Mouse (Mus musculus): Measurements from ENCODE around the gene Cdh5. TPM values are rescaled to one million over a fixed set of nuclear protein-coding genes. Genes with fewer than 3 reads are reported as not detected.

Gene Cdh5
- total RNA-seq, 2 experiments from 2014 or later, result 97.6 to 104 TPM

- no peak for DNase-seq
These were observed 34.9 kb downstream of the Cdh5 start for GRCm38 (mm10) chr8:104136277-104136676.

- no peak for DNase-seq
These were observed 36.2 kb downstream of the Cdh5 start for GRCm38 (mm10) chr8:104137636-104138035.

DNA sequence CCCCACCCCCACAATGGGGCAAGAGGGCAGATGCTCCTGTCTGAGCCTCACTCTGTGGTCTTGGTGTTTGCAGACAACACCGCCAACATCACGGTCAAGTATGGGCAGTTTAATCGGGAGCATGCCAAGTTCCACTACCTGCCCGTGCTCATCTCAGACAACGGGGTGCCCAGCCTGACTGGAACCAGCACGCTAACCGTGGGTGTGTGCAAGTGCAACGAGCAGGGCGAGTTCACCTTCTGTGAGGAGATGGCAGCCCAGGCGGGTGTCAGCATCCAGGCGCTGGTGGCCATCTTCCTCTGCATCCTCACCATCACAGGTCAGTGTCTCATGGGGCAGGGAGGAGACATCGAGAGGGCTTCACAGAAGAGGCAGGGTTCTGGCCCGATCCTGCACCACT is 39.2 kb downstream of the Cdh5 start:
- no peak for DNase-seq

- no peak for DNase-seq
These were observed 41.0 kb downstream of the Cdh5 start for GRCm38 (mm10) chr8:104142415-104142814.

DNA sequence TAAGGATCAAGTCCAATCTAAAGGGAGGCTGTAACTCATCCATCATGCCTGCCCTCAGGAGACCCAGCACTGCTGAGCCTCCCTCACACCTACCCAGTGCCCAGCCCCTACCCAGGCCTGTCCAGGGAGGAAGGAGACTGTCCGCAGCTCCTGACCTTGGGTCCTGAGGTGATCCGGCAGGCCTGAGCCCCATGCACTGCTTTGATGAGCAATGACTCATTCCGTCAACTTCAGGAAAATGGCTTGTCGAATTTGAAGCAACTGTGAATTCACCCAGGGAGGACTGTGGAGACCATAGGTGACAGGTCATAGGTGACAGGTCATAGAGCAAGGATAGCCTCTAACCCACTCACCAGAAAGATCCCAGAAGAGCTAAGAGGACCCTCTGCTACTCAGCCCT is 42.0 kb downstream of the Cdh5 start:
- no peak for DNase-seq

DNA sequence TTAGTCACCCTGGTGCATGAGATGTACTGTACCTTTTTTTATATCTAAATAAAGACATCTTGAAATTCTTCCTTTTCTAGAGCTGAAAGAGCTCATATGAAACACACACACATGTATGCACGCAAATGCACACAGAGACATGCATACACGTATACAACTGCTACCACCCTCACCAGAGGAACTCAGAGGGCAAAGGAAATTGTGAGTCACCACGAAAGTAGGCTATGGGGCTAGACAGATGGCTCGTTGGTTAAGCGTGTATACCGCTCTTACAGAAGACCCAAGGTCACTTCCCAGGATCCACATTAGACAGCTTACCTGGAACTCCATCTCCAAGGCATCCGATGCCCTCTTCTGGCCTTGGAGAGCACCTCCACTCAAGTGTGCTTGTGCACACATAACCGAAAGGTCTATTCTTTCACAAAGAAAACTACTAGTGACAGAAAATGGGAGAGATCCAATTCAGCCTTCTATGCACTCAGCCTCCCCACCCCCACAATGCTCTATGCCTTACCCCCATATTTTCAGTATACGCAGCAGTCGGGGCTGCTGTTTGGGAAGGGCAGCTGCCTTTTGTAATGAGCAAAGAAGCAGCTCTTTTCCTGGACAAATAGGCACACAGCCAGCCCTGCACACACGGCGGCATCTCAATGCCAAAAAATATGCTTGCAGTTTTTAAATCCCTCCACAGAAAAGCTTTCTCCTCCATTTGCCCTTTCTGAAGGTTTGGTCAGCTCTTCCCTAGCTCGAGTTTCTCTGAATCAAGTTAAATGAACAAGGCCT is 43.2 kb downstream of the Cdh5 start:
- no peak for DNase-seq

DNA sequence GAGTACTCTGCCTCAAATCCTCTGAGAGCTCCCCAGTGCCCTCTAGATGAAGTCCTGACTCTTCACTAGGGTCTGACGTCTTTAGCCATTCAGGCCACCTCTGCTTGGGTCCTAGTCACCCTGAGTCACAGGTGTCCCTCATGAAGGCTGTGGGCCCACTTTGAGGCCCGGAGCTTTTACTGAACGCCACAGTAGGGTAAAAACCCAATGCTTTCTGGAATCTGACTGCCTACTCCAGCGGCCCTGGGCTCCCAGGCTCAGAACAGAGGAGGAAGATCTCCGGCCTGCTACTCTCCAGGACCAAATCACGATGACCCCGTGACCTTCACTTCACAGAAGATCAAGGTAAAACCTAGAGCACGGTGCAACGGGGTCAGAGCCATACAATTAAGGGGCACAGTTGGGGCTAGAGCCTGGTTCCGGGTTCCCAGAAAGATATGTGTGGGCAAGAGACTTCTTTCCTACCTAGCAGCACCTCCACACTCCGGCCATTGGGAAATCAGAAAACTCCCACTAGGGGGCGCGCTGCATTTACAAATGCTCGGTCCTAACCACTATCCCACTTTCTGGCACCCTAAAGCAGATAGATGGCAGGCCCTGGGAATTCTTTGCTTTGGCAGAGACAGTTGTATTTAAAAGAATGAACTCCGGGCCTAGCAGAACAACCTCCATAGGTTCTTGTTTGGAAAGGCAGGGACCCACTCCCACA is 44.7 kb downstream of the Cdh5 start:
- peak; percentile 77 to 95 for DNase-seq

- DNase-seq, result no peak
These were observed 45.5 kb downstream of the Cdh5 start for GRCm38 (mm10) chr8:104146717-104147494.

- DNase-seq, result no peak
These were observed 46.5 kb downstream of the Cdh5 start for GRCm38 (mm10) chr8:104147947-104148346.

DNA sequence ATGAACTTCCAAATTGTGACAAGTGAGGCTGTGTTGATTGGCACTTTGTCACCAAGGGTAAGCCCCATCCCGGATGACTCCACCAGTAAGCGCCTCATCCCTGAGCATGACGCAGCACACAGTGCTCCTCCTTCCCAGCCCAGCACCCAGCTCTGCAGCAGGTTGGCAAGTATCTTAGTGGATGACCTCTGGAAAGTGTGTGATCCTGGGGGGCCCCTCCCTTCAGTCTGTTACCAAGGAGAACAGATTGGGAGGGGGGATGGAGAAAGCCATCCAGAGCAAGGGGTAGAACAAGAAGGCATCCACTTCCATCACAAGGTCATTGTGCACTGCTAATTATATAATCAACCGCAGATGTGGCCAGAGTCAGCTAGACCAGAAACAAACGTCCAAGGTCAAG is 59.3 kb downstream of the Cdh5 start:
- no peak for DNase-seq

DNA sequence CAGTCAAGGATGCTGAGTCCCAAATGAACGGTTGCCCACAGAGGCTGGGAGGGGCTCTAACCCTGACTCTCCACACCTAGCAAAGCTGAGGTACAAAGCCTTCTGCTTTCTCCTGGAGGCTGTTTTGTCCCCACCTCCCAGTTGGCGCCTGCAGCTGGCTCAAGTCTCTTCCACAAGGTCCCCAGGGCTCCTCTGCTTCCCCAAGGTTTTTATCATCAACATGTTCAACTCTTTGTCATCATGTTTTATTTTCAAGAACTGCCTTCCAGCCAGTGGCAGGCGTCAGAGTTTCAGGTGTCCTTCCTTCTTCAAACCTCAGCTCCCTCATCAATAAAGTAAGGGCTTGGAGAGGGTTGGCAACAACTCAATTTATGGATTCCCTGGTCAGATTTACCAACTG is 68.0 kb downstream of the Cdh5 start:
- no peak for DNase-seq

DNA sequence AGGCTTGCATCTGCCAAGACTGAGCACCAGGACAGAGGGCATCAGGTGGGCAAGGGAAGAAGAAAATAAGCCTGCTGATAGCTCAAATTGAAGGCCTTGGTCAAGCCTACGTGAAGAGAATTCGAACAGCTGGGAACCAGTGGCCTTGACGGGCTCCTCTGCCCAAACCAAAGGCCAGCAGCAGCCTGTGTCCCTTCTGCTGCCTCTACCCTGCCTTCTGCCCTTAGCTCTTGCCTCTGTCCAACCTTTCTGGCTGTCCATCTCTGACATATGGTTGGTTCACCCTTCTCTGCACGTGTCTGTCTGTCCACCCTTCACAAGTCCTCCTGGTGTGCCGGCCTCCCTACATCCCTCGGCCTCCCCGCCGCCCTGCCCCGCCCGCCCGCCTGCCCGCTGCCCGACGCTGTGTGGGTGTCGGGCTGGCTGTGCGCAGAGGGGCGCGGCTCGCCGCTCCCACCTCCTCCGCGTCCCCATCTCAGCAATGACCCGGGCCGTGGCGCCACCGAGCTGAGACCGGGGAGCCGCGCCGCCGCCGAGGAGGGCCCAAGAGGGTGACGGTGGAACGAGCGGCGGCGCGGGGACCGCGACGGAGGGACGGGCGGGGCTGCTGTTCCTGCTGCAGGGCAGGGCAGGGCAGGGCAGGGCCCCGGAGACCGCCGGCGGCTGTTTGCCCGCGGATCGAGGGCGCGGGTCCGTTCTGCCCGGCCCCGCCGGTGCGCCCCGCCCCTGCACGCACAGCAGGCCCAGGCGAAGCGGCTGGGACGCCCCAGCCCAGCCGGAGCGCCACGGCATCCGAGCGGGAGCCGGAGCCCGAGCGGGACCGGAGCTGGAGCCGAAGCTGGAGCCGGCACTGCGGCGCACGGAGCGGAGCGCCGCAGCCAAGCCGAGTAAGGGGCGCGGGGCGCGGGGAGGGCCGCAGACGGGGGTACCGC is 69.0 kb downstream of the Cdh5 start, which contains the start of gene Bean1:
Bean1 (plus strand) TSS at position 325 of the 932 bp plus-strand sequence.
- peak; percentile 49 to 71 for DNase-seq

GRCm38 (mm10) chr8:104171050-104171620 is 69.7 kb downstream of the Cdh5 start:
- DNase-seq, result no peak

- no peak for DNase-seq
These were observed 71.0 kb downstream of the Cdh5 start for GRCm38 (mm10) chr8:104172420-104172819.

DNA sequence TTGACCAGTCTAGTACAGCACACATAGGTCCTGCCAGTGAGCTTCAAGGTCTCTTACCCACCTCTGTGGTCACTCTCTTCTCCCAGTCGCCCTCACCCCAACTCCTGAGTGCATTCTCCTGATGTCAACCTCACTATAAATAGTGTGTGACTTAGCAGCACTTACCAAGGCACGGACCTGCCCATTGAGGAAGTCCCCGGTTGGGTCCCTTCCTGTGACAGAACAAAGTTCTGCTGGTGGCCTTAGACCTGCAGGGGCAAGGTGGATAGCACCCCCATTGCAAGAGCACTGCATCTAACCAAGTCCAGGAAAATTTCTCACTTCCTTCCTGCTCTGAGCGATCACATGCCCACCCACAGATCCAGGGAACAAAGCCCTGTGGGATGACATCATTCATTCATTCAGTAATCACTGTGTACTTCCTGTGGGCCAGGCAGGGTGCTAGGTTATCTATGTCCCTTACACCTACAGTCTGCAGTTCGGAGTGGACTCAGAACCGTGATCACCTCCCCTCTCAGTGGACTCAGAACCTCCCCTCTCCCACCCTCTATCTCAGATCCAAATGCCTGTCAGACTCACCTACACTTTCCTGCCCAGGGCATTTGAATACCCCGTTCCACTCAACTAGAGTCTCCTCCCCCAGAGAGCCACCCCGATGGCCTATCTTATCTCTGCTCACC is 74.6 kb downstream of the Cdh5 start:
- DNase-seq, result peak in 1 of 2 experiments; percentile 45

- no peak for DNase-seq
These were observed 75.6 kb downstream of the Cdh5 start for GRCm38 (mm10) chr8:104177054-104177453.

GRCm38 (mm10) chr8:104184905-104185304 is 83.5 kb downstream of the Cdh5 start:
- no peak for DNase-seq

DNA sequence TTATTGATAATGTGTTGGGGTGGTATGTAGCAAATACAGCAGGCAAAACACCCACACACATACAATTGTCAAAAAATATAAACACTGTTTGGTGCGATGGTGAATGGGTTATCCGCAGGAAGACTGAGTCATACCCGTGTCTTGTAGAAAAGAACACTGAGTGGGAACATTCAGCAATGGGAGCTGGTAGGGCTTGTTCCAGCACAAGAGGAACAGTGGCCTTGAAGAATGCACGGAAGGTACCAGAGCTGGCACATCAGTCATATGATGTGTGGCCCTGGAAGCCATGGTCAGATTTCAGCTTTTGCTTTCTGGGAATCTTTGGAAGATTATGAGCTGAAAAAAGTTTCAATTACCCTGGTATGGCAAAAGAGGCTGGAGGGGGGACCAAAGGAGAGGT is 85.4 kb downstream of the Cdh5 start:
- DNase-seq, result no peak

- no peak for DNase-seq
These were observed 86.2 kb downstream of the Cdh5 start for GRCm38 (mm10) chr8:104187622-104188021.

GRCm38 (mm10) chr8:104188459-104188858 is 87.0 kb downstream of the Cdh5 start:
- no peak for DNase-seq
